Mouse (Mus musculus): ENCODE measurements around the gene Atg9a. TPM values are rescaled to one million over a fixed set of nuclear protein-coding genes. Genes with fewer than 3 reads are reported as not detected.

Gene Atg9a
- polyA plus RNA-seq, 1 experiment = 529 TPM

DNA sequence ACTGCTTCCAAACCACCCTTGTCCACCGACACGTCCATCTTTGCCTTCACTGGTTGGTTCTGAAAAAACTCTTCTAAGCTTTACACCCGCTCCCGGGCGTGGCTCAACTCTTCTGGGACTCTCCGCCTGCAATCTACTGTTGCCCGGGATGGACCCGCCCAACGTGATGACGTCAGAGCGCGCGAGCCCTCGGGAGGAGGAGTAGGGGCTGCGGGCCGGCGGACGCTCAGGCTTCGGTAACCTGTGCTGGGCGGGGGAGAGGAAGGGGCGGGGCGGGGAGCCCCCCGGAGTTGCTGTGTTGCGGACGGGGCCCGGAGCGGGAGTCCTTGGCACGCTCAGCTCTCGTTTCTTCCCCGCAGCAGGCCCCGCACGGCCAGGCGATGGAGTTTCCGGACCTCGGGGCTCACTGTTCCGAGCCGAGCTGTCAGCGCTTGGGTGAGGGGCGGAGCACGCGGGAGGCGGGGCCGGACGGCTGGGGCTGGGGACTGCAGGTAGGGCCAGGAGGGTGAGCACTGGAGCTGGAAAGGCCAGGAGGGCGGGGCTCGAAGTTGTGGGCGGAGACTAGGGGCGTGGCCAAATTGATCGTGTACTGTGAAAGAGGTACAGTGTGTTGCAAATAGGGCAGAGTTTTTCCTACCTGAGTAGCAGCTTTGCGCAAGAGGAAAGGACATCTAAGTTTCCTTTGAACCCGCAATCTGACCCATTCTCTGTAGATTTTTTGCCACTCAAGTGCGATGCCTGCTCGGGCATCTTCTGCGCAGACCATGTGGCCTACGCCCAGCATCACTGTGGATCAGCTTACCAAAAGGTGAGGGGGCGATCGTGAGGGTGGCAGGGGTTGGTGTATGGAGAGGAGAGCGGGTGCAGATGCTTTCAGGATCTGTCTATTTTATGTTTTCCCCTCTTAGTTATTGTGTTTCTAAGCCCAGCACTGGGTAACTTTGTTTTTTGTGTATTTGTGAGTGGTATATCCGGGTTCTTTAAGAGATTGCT is 23.2 kb downstream of the Atg9a start, which contains the start of gene Zfand2b:
TSS of gene Zfand2b (plus strand) at position 175 of the 993 bp plus-strand sequence.
- H3K36me3 ChIP-seq (ENCODE audit: control insufficient read depth, insufficient read depth, low read length) = no peaks in the 10 kb centered on the region; the same call in 1 of the 2 replicates
- peak within 1 kb of the TSS; percentile 73 for H3K27ac ChIP-seq (ENCODE audit: control insufficient read depth, insufficient read depth, low read depth, low read length)
- H3K4me3 ChIP-seq (ENCODE audit: control insufficient read depth, low read depth, low read length) = peak within 1 kb of the TSS; percentile 88
- no peaks in the 10 kb centered on the region for H3K27me3 ChIP-seq (ENCODE audit: control insufficient read depth, insufficient read depth, low read length)
- H3K4me1 ChIP-seq (ENCODE audit: control insufficient read depth, insufficient read depth, low read length) = peaks cover 9% of the 10 kb centered on the region
- peak; percentile 78 for TF ChIP-seq POLR2A (IDR thresholded peaks at IDR 0.05; ENCODE audit: control insufficient read depth, low read depth, low read length)
- TF ChIP-seq CTCF (IDR thresholded peaks at IDR 0.05; ENCODE audit: control insufficient read depth, insufficient read depth, insufficient replicate concordance, low read depth, low read length) = no peak

DNA sequence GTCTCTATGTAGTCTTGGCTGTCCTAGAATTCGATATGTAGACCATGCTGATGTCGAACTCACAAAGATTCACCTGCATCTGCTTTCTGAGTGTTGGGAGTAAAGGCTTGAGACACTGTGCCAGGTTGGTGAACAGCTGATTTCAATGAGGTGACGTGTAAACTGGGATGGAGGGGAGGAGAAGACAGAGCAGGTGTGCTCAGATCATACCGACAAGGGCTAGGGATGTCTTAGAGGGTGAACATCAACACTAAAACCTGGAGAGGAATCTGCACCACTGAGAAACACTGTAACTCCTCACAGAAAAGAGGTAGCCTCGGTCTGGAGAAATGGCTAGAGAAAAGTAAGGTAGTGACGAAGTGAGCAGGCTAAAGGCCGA is 23.9 kb downstream of the Atg9a start:
- H3K36me3 ChIP-seq (ENCODE audit: control insufficient read depth, insufficient read depth, low read length) = no peaks in the 10 kb centered on the region; the same call in 1 of the 2 replicates
- H3K27ac ChIP-seq (ENCODE audit: control insufficient read depth, insufficient read depth, low read depth, low read length) = peak overlapping the region; percentile 73
- peaks cover 9% of the 10 kb centered on the region for H3K4me1 ChIP-seq (ENCODE audit: control insufficient read depth, insufficient read depth, low read length)
- TF ChIP-seq POLR2A (IDR thresholded peaks at IDR 0.05; ENCODE audit: control insufficient read depth, low read depth, low read length) (no peak), CTCF (IDR thresholded peaks at IDR 0.05; ENCODE audit: control insufficient read depth, insufficient read depth, insufficient replicate concordance, low read depth, low read length) (no peak)
- no peaks in the 10 kb centered on the region for H3K27me3 ChIP-seq (ENCODE audit: control insufficient read depth, insufficient read depth, low read length)
- peak overlapping the region; percentile 88 for H3K4me3 ChIP-seq (ENCODE audit: control insufficient read depth, low read depth, low read length)

DNA sequence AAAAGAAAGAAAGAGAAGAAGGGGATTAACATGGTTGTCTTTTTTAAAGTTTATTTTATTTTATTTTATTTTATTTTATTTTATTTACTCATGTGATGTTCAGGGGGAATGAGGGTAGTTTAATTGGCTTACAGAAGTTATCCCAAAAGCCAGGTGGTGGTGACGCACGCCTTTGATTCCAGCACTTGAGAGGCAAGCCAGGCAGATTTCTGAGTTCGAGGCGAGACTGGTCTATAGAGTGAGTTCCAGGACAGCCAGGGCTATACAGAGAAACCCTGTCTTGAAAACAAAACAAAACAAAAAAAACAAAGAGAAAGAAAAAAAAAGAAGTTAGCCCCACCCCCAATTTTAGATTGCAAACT is 31.8 kb downstream of the Atg9a start:
- H3K4me3 ChIP-seq (ENCODE audit: control insufficient read depth, low read depth, low read length) = no peak overlapping the region
- H3K27me3 ChIP-seq (ENCODE audit: control insufficient read depth, insufficient read depth, low read length) = no peaks in the 10 kb centered on the region
- H3K36me3 ChIP-seq (ENCODE audit: control insufficient read depth, insufficient read depth, low read length) = no peaks in the 10 kb centered on the region
- no peaks in the 10 kb centered on the region for H3K4me1 ChIP-seq (ENCODE audit: control insufficient read depth, insufficient read depth, low read length)
- H3K27ac ChIP-seq (ENCODE audit: control insufficient read depth, insufficient read depth, low read depth, low read length) = no peak overlapping the region
- TF ChIP-seq CTCF (IDR thresholded peaks at IDR 0.05; ENCODE audit: control insufficient read depth, insufficient read depth, insufficient replicate concordance, low read depth, low read length) = no peak
- TF ChIP-seq POLR2A (IDR thresholded peaks at IDR 0.05; ENCODE audit: control insufficient read depth, low read depth, low read length) = no peak

DNA sequence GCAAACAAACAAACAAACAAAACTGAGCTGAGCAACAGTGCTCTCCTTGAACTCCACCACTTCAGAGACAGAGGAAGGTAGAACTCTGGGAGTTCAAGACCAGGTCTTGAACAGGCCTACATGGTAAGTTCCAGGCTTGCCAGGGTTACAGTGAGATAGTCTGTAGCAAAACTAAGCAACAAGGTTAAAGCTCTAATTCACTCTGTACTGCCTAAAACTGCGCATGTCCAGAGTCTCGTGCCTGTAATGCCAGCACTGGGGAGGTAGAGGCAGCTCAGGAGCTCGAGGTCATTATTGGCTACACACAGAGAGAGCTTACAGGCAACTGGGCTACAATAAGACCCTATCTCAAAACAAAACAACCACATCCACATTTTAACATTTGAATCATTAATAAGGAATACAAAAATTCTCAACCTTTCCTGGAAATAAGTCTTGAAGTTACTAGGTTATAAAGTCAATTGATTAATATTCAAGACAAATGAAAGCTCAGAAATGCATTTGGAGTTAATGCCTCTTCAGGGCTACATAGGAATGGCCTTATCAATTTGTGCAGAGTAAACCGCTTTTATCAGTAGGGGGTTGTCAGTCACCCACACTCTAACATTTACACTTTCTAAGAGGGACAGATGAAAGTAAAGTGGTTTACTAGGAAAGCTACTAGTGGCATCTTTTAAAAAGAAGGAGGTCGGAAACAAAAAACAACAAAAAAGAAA is 32.3 kb downstream of the Atg9a start:
- Histone ChIP-seq H3K4me1 (ENCODE audit: control insufficient read depth, insufficient read depth, low read length) (no peaks in the 10 kb centered on the region), H3K27ac (ENCODE audit: control insufficient read depth, insufficient read depth, low read depth, low read length) (no peak overlapping the region), H3K4me3 (ENCODE audit: control insufficient read depth, low read depth, low read length) (no peak overlapping the region), H3K27me3 (ENCODE audit: control insufficient read depth, insufficient read depth, low read length) (no peaks in the 10 kb centered on the region), H3K36me3 (ENCODE audit: control insufficient read depth, insufficient read depth, low read length) (no peaks in the 10 kb centered on the region)
- no peak for TF ChIP-seq CTCF (IDR thresholded peaks at IDR 0.05; ENCODE audit: control insufficient read depth, insufficient read depth, insufficient replicate concordance, low read depth, low read length)
- TF ChIP-seq POLR2A (IDR thresholded peaks at IDR 0.05; ENCODE audit: control insufficient read depth, low read depth, low read length) = no peak

DNA sequence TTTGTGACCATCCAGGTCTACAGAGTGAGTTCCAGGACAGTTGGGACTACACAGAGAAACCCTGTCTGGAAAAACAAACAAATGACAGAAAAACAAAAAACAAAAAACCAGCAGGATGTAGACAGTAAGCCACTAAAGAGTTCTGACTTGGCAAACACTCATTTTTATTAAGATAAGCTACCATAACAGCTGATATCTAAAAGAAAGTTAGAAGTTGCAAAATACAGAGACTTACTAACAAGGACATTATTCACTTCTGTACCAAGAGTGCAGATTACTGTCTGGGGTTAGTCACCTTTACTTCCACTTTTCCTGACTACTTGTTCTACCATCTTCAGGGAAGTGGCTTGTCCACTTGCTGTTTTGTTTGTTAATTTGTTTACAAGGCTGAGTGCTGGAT is 33.0 kb downstream of the Atg9a start:
- H3K27ac ChIP-seq (ENCODE audit: control insufficient read depth, insufficient read depth, low read depth, low read length) = no peak overlapping the region
- H3K36me3 ChIP-seq (ENCODE audit: control insufficient read depth, insufficient read depth, low read length) = no peaks in the 10 kb centered on the region
- no peaks in the 10 kb centered on the region for H3K4me1 ChIP-seq (ENCODE audit: control insufficient read depth, insufficient read depth, low read length)
- H3K27me3 ChIP-seq (ENCODE audit: control insufficient read depth, insufficient read depth, low read length) = no peaks in the 10 kb centered on the region
- H3K4me3 ChIP-seq (ENCODE audit: control insufficient read depth, low read depth, low read length) = no peak overlapping the region
- TF ChIP-seq CTCF (IDR thresholded peaks at IDR 0.05; ENCODE audit: control insufficient read depth, insufficient read depth, insufficient replicate concordance, low read depth, low read length) (no peak), POLR2A (IDR thresholded peaks at IDR 0.05; ENCODE audit: control insufficient read depth, low read depth, low read length) (no peak)

DNA sequence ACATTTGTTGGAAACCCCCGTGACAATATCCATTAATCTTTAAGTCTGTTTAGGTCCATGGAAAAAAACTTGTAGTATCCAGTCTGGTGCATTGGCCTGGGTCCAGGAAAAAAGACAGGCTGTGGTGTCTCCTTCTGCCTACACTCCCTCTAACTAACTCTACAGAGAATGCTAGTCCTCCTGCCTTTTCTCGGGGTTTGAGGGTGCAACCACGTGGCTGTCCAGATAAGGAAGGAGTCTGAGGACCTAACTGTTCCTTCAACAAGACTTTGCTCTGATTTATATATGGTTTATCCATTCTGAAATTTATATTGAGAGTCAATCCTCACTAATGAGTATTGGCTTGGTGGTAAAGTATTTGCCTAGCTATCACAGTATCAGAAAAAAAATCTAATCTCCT is 36.2 kb downstream of the Atg9a start:
- TF ChIP-seq CTCF (IDR thresholded peaks at IDR 0.05; ENCODE audit: control insufficient read depth, insufficient read depth, insufficient replicate concordance, low read depth, low read length) (no peak), POLR2A (IDR thresholded peaks at IDR 0.05; ENCODE audit: control insufficient read depth, low read depth, low read length) (no peak)
- H3K36me3 ChIP-seq (ENCODE audit: control insufficient read depth, insufficient read depth, low read length) = no peaks in the 10 kb centered on the region
- H3K27ac ChIP-seq (ENCODE audit: control insufficient read depth, insufficient read depth, low read depth, low read length) = no peak overlapping the region
- H3K4me1 ChIP-seq (ENCODE audit: control insufficient read depth, insufficient read depth, low read length) = no peaks in the 10 kb centered on the region
- no peak overlapping the region for H3K4me3 ChIP-seq (ENCODE audit: control insufficient read depth, low read depth, low read length)
- no peaks in the 10 kb centered on the region for H3K27me3 ChIP-seq (ENCODE audit: control insufficient read depth, insufficient read depth, low read length)

DNA sequence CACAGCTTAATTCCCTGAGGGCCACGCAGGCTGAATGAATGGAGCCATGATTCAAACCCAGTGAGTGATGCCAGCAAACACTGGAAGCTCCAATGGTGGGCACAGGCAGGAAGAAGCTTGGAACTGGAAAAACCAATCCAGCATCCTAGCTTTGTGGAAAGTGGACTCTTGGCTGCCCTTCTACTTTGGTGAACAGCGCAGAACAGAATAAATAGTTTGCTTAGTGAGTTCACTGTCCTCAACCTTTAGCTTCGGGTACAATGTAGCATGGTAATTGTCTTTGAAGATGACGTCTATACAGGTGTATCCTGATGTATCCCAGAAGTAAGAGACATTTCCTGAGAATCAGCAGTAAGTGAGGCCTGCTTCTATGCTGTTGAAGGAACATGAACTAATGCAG is 43.3 kb downstream of the Atg9a start:
- peaks cover 5% of the 10 kb centered on the region for H3K36me3 ChIP-seq (ENCODE audit: control insufficient read depth, insufficient read depth, low read length)

More for the DNA sequence above, 43.3 kb downstream of the Atg9a start:
- Histone ChIP-seq H3K27me3 (ENCODE audit: control insufficient read depth, insufficient read depth, low read length) (no peaks in the 10 kb centered on the region), H3K4me3 (ENCODE audit: control insufficient read depth, low read depth, low read length) (no peak overlapping the region), H3K4me1 (ENCODE audit: control insufficient read depth, insufficient read depth, low read length) (peaks cover 5% of the 10 kb centered on the region), H3K27ac (ENCODE audit: control insufficient read depth, insufficient read depth, low read depth, low read length) (no peak overlapping the region)
- no peak for TF ChIP-seq CTCF (IDR thresholded peaks at IDR 0.05; ENCODE audit: control insufficient read depth, insufficient read depth, insufficient replicate concordance, low read depth, low read length)
